Mouse (Mus musculus): ENCODE results near the gene Tmc6.
"Not testable (repeated sequence)": the region's sequence is repeated elsewhere in the genome, so short reads cannot be mapped to it uniquely, and the experiment has no call there.

Tmc6 gene

DNA sequence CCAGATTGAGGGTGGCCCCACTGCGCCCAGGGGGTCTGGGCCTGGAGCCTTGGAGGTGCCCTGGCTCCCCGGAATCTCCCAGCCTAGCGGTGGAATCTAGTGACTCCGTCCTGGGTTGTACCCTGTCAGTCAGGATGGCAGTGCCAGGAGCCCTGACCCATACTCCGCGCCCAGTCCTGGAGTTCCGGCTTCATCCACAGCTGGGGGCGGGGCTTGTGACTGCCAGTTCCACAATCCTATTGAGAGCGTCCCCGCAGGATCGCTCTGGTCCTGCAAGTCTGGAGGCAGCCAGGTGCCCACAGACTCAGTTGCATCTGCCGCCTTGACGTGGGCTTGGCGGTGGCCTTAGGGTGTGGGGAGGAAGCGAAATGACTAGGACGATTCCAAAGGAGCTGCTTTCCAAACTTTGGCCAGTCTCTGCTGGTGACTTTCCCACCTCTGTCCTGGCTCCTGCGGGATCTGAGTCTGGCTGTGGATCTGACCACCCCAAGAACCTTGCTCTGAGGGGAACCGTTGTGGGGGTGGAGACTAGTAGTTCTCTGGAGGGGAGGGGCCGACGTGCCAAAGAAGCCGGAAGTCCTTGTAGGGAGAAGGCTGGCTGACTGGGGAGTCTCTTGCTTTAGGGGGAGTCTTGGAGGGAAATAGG is 28.5 kb upstream of the Tmc6 start:
- DNase-seq (ENCODE audit: low spot score in 2 of 2): peak; percentile 86 to 89

DNA sequence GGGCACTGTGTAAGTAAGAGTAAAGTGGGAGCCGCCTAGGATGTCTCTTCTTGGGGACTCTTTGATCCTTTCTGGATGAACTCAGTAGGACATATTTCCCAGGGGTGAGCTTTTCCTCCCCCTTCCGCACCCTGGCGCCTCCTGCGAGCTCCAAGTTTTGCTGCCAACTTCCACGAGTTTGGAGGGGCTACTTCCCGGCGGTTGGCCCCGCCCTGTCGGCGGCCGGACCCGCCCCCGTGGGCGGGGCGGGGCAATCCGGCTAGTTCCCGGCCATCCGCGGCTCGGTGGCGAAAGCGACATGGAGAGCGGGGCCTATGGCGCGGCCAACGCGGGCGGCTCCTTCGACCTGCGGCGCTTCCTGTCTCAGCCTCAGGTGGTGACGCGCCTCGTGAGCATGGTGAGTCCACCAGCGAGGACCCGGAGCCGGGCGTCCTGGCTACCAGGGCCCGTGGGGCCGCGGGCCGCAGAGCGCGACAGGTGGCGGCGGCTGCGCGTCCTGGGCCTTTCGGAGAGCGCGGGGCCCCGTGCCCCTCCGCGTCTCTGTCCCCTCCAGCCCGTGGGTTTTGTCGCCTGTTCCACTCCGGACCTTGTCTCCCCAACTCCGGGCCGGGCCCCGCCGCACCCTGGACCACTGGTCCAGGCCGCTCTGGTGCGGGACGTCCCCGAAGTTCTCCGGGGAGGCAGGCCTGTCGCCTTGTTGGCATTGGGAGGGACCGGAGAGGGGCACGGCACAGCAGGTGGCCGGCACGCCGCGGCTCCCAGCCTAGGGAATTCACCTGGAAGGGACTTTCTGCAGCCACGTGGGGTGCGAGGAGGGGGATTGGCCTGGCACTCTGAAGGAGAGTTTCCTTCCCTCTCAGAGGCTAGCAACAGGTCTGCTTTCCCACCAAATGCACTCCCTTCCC is 27.7 kb upstream of the Tmc6 start, which contains the start of the genes Gm20708 and Syngr2:
Gm20708 (plus strand) TSS at position 262 of the 905 bp plus-strand sequence.
Syngr2 (plus strand) TSS at position 262 of the 905 bp plus-strand sequence.
- DNase-seq (ENCODE audit: low spot score in 2 of 2): peak; percentile 69 to 75

DNA sequence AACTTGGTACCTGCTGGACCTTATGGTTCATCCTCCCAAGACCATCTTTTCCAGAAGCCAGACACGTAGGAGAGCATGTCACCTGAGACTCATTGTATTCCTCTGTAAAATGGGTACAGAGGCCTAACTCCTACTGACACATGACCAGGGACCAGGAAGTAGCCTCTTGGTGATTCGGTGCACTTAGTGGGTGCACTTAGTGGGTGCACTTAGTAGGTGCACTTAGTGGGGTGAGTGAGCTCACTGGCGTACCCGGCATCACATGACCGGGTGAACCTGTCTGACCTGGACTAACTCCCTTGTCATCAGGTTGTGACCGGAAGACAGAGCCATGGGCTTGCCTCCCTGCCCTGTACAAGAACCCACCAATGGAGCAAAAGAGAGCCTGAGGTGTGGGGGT is 24.8 kb upstream of the Tmc6 start:
- DNase-seq (ENCODE audit: low spot score in 2 of 2): no peak

DNA sequence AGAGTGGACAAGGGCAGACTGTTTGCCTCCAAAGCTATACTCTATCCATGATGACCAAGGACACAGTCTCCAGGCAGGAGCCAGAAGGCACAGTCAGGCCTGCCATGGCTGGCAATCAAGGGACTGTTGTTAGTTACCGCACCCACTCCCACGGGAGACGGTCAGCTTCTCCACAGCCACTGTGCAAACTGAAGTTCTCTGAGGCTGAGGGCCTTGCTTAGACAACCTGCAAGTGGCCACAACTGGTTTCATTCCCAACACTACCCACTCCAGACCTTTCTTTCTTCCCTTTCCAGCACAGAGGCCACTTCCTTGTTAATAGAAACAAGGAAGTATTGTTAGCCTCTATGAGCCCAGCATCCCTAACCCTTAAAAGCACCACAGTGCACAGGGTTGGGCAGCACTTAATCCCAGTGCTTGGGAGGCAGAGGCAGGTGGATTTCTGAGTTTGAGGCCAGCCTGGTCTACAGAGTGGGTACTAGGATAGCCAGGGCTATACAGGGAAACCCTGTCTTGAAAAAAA is 21.2 kb upstream of the Tmc6 start:
- DNase-seq (ENCODE audit: low spot score in 2 of 2): no peak

DNA sequence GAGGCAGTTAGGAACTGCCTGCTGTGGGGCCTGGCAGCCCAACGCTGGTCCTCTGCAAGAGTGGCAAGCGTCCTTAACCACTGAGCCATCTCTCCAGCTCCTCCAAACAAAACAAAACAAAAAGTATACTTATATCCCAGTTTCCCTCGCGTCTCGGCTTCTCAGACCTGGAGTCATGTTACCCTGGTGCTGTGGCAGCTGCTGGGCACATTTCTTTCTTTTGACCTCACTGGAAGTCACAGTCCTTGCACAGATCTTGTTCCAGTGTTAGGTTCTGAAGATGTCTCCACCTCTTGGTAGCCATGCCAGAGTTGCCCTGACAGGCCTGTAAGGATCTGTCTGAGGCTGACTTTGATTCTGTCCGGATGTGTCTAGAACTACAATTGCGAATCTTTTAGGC is 19.7 kb upstream of the Tmc6 start:
- DNase-seq (ENCODE audit: low spot score in 2 of 2): no peak

DNA sequence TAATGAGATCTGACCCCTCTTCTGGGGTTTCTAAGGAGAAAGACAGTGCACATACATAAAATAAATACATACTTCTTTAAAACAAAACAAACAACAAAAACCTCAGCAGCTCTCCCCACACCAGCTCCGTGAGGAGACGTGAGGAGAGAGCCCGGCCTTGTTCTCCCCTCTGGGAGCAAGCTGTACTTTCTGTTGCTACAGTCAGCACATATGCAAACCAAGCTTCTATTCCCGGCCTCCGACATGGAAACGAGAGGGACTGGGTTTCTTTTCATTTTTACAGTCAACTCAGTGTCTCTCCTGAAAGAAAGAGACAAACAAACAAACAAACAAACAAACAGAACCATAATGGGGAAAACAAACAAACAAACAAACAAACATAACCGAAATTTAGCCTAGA is 18.0 kb upstream of the Tmc6 start:
- DNase-seq (ENCODE audit: low spot score in 2 of 2): no peak

DNA sequence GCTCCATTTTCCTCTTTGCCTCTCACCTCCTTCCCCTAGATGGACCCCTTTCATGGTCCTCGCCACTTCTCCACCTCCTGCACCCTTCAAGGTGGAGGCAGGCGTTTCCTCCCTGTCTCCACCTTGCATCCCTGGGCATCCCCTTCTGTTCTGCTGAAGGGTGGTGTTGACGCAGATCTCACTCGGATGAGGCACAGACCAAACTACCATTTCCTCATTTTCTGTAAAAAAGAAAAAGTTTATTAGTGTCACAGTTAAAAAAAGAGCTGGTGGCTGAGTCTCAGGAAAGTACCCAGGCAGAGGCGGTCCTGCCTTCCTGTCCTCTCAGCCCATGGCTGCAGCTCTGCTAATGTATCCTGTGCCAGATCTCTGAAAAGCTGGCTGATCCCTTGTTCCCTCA is 17.2 kb upstream of the Tmc6 start:
- no peak for DNase-seq (ENCODE audit: low spot score in 2 of 2)

DNA sequence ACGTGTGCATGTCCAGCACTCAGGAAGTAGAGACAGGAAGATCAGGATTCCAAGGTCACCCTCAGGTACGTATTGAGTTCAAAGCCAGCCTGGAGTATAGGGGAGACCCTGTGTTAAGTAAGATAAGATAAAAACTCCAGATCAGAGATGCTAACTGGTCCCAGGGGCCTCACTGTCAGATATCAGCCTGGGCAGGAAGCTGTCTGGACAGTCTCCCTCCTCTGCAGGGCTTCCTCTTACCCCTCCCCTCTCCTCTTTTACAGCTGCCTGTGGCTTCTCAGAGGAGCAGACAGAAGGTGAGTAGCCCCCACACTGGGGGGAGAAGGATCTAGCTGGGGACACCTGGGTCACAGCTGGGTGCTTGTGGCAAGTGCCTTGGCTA is 16.2 kb upstream of the Tmc6 start:
- no peak for DNase-seq (ENCODE audit: low spot score in 2 of 2)

DNA sequence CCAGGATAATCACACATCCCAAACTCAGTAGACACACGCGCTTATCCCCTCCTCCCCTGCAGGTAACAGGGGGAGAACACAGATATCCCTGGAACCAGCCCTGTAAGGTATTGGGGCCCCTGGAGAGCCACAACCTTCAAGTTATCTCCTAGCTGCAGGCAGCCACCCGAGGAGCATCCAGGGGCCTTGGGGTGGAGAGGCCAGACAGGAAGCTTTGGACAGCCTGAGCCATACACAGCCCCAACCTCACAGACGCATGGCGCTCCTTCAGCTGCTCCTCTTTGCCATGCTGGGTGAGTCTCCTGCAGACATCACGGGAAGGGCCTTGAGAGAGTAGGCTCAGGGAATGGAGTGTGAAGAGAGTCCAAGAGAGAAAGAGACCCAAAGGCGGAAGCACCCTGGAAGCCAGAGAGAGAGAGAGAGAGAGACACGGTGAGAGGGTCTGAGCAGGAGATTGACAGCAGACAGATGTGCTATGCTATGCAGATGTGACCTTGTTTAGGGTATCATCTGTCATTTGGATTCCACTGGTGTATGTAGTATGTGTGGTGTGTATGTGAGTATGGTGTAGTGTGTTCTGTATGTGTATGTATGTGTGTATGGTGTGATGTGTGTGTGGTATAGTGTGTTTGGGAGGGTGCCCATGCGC is 15.6 kb upstream of the Tmc6 start, which contains the start of gene 6030468B19Rik:
6030468B19Rik (plus strand) TSS at position 150 of the 649 bp plus-strand sequence.
- DNase-seq (ENCODE audit: low spot score in 2 of 2): no peak

DNA sequence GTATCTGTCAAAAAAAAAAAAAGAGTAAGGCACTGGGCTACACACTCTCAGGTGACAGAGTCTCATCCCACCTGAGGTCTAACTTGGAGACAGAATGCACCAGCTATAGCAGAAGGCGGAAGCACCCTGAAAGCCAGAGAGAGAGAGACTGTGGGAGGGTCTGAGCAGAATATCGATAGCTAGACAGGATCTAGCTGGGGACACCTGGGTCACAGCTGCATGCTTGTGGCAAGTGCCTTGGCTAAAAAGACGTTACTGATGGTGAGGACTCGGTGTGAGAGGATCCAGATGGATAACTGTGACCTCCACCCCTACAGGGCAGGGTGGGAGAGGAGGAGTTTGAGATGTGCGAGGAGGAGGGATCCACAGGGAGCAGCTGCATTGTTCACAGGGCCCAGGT is 15.0 kb upstream of the Tmc6 start:
- no peak for DNase-seq (ENCODE audit: low spot score in 2 of 2)

DNA sequence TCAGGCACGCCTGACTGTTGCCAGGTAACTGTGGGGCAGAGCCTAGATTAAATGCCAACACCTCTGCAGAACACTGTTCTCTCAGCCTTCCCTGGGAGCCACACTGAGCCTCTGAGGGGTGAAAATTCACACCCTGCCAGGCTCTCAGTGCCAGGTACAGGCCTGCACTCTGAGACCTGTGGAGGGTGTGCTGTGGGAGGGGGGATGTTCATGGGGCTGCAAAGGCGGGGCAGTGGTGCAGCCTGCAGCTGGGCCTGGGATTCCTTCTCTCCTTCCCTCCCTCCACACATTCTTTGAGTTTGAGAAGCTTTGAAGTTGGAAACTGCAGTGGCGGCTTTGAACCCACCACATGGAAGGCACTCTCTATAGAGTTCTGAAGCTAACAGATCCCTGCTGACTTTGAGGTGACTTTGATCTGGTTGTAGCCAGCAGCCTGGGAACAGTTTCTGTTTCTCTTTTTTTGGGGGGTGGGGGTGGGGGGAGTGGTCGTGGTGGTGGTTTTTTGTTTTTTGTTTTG is 12.1 kb upstream of the Tmc6 start:
- no peak for DNase-seq (ENCODE audit: low spot score in 2 of 2)

DNA sequence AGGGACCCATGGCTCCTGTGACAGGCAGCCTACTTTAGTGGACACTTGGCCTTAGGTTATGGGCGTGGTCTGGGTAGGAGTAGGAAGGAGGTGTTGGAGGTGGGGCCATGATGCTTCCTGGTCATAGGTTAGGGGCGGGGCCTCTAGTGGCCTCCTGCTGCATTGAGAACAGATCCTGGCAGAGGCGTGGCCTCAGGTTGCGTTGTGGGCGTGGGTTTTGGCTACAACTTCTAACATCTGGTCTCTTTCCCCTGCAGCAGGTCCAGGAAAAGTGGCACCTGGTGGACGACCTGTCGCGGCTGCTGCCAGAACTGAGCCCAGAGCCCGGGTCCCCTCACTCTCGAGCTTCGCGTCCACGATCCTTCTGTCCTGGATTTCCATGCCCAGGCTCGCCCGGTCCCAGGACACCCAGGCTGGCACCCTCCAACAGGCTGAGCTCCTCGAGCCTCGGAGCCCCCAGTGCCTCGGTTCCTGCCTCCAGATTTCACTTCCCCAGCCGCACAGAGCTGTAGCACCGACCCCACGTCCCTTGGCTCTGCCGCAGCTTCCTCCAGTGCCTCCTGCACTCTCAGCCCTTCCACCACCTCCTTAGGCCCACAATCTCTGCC is 10.4 kb upstream of the Tmc6 start:
- peak; percentile 71 to 84 for DNase-seq (ENCODE audit: low spot score in 2 of 2)

DNA sequence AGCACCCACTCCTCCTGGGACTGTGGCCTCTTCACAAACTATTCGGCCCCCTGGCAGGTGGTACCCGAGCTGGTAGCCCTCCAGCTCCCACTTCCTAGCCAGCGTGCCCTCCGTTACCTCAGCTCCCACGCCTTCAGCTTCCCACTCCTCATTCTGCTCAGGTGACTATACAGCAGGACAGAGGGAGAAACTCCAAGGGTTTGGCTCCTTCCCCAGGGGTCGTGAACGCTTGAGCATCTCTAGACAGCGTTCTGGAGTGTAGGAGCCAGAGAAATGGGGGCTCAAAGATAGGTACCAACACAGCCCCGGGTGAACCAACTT is 9.4 kb upstream of the Tmc6 start:
- DNase-seq (ENCODE audit: low spot score in 2 of 2): no peak

DNA sequence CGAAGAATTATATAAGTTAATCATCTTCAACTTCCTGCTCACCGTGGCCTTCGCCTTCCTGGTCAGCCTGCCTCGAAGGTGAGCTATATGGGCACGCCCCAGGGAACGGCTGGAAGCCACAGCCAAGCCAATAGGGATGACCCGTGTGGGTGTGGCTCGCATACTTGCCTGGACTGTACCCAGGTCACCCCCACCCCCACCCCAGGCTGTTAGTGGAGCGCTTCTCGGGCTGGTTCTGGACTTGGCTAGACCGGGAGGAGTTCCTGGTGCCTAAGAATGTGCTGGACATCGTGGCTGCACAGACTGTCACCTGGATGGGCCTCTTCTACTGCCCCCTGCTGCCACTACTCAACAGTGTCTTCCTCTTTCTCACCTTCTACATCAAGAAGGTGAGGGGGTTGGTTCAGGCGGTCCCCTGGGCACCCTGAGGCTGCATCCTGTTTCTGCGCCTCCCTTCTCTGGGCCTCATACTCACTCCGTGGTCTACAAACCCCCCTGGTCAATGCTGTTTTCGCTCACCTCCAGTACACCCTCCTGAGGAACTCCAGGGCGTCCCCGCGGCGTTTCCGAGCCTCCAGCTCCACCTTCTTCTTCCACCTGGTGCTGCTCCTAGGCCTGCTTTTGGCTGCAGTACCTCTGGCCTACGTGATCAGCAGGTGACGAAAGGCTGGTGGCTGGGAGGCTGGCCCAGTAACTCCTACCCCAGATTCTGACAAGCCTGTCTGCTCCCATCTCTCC is 8.9 kb upstream of the Tmc6 start:
- DNase-seq (ENCODE audit: low spot score in 2 of 2): peak; percentile 60 to 72

DNA sequence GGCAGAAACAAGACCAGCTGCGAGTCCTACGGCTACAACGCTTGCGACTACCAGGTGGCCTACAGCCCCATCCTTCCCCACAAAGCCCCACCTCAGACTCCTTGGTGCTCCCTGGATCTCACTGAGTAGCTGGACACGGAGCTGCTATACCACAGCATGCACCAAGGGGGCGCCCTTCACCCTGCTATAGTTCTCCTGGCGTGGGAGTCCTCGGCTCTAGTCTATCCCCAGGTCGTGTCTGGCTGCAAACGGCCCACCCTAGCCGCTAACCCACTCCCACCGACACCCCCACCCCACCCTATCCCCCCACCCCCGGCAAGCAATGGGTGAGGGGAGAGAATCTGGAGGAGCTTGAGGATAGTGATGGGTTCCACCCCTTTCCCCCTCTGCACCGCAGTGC is 8.3 kb upstream of the Tmc6 start:
- peak; percentile 76 to 78 for DNase-seq (ENCODE audit: low spot score in 2 of 2)

DNA sequence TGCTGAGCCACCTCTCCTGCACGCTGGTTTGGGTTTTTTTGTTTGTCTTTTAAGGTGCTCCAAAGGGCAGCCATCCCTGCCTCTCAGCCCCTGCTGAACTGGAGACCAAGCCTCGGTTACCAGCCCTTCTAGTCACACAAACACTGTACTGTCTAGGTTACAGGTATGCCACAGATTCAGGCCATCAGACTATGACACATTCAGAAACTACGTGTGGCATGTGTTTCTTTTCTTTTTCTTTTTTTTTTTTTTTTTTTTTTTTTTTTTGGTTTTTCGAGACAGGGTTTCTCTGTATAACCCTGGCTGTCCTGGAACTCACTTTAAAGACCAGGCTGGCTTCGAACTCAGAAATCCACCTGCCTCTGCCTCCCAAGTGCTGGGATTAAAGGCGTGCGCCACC is 6.5 kb upstream of the Tmc6 start:
- not testable (repeated sequence) for DNase-seq (ENCODE audit: low spot score in 2 of 2)

DNA sequence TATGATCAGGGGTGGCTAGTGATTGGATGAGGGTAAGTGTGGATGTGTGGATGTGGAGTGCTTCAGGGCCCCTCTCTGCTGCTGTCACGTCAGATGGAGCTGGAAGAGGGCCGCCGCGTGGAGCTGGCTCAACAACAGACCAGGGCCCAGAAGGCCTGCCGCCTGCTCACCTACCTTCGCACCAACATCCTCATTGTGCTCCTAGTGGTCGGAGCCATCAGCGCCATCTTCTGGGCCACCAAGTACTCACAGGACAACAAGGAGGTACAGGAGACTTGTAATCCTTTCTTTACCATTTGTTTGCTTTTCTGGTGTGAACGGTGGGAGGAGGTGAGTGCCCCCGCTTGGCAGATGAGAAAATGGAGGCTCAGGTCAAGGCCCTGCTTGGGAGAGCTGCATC is 4.3 kb upstream of the Tmc6 start:
- peak; percentile 55 to 68 for DNase-seq (ENCODE audit: low spot score in 2 of 2)

DNA sequence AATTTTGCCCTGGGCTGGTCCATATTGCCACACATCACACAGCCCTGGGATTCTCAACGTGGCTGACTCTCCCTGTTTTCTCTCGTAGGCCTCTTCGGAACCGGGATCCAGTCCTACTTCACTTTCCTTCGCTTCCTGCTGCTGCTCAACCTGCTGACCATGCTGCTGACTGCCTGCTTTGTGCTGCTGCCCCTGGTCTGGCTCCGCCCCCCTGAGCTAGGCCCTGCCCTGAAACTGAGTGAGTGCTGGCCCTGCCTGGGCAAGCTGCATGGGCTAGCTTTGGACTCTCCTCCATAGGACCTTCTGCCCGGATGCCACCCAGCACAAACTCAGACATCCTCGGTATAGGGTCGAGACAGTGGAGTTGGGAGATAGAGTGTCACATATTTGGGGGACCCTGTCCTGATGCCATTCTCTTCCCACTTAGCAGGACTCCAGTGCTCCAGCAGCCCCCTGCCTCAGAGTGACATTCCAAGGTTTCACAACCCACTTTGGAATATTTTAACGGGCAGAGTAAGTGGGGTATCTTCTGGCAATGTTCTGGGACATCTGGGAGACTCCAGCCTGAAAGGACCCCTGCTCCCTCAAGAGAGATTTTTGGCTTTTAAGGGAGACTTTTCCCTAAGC is 1.8 kb upstream of the Tmc6 start:
- no peak for DNase-seq (ENCODE audit: low spot score in 2 of 2)

DNA sequence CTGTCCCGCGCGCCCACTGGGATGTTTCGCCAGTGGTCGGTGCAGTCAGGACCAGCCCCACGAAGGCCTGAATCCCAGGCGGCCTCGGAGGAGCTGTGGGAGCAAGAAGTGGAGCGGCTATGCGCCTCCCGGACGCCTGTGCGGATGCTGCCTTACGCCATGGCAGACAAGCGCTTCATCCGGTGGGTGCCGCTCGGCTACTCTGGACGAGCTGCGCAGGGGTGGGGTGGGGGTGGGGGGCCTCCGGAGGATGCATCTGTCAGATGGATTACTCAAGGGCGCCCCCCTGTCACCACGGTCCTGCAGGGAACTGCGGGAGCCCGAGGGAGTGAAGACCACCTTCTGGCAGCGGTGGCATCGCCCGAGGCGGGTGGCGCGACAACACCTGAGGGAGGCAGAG is 1.1 kb upstream of the Tmc6 start:
- no peak for DNase-seq (ENCODE audit: low spot score in 2 of 2)

DNA sequence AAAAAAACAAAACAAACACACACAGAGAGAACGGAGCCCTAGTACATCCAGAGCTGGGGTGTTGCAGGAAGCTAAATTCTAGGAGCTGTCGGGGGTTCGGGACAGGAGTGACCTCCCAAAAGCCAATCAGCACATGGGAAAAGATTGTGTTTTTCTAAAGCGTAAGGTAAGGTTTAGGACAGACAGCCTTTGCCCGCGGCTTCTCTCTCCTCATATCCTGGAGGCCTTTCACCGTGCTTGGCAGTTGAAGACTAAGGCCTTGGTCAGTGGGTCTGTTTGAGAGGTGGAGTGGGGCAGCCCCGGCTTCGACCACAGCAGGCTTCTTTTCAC is 672 bp upstream of the Tmc6 start:
- DNase-seq (ENCODE audit: low spot score in 2 of 2): no peak

All from urinary bladder, postnatal 36 days (tissue).